Mouse (Mus musculus): Measurements from ENCODE around the gene 1110065P20Rik.

The 1110065P20Rik gene

DNA sequence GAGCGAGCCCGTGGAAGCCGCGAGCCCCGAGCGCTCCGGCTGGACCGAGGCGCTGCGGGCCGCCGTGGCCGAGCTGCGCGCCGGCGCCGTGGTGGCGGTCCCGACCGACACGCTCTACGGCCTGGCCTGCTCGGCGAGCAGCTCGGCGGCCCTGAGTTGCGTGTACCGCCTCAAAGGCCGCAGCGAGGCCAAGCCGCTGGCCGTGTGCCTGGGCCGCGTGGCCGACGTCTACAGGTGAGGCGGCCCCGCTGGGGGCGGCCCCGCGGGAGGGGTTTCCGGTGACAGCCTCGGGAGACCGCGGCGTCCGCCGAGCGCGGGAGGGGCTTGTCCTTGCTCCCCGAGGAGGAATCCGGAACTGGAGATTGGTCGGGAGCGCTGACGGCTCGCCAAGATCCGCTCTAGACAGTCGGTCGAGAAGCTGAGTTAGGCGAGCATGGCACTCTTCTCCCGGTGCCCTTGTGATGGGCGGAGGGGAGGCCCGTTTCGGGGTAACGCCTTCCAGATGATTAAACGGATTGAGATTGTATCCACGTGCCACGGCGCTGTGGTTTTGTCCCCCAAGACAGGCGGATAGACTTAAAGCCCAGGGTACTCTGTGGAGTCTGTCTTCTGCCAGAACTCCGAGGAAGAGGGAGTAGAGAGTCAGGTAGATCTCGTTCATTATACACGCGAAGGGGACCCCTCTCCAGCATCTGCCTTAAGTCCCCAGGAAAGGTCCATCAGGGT, at the start of gene 1110065P20Rik:
1110065P20Rik (minus strand) TSS at position 264 of the 726 bp plus-strand sequence.
- DNase-seq (ENCODE audit: low read depth, low spot score), result no peak

DNA sequence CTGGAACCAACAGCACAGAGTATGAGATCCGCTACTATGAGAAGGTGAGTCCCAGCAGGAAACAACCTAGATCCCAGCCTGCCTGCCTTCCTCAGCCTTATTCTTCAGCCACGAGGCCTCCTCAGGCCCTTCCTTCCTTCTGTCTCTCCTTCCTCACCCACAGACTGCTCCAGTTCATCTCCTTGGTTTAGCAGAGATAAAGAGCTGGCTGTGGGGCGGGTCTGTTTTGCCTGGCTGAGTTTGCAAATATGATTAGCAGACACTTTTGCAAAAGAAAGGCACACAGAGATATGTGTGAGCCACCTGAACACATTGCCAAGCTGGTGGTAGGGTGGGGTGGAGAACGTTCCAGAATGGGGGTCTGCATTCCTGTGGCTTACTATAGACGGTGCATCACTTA, 48.9 kb upstream of the 1110065P20Rik start:
- no peak for DNase-seq (ENCODE audit: low read depth, low spot score)

DNA sequence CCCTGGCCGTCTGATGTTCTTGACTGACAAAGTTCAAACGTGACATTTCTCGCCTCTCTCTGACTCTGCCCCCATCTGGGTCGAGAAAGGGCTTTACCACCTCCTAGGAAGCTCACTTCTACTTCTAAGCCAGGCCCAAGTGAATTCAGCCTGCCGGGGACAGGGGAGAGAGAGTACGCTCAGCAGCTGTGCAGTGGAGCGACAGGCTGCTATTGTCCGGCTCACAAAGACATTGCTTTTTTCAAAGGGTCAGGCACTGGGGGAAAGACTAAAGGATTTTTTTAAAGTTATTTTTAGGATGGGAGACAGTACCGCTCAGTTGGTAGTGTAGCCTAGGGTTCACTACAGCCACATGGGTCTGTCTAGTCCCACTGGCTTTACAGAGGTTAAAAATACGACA, 47.4 kb upstream of the 1110065P20Rik start:
- no peak for DNase-seq (ENCODE audit: low read depth, low spot score)

DNA sequence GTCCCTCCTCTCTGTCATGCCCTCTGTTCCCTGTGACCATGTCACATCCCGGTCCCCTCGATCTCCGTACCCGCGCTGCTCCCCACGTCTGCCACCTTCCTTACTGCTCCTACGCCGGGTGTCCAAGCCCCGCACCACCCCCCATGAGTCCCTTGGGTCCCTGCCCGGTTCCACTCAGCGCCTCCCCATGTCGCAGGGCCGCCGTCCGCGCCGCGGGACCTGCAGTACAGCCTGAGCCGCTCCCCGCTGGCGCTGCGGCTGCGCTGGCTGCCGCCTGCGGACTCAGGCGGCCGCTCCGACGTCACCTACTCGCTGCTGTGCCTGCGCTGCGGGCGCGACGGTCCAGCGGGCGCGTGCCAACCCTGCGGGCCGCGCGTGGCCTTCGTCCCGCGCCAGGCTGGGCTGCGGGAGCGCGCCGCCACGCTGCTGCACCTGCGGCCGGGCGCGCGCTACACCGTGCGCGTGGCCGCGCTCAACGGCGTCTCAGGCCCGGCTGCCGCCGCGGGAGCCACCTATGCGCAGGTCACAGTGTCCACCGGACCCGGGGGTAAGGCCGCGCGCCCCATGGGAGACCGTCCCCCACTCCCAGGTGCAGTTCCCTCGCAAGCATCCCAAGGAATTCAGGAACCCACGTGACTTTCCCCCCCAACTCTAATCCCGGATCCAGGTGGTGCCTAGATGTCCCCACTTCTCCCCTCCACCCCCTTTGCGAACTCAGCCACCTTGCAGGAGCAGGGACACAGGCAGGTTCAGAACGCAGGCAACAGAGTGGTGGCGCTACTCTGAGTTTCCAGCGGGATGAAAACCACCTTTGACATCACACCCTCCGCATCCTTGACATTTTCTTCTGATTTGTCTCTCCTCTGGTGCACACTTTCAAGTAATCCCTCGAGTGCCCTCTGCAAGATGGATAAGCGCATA, 43.8 kb upstream of the 1110065P20Rik start:
- DNase-seq (ENCODE audit: low read depth, low spot score), result no peak

DNA sequence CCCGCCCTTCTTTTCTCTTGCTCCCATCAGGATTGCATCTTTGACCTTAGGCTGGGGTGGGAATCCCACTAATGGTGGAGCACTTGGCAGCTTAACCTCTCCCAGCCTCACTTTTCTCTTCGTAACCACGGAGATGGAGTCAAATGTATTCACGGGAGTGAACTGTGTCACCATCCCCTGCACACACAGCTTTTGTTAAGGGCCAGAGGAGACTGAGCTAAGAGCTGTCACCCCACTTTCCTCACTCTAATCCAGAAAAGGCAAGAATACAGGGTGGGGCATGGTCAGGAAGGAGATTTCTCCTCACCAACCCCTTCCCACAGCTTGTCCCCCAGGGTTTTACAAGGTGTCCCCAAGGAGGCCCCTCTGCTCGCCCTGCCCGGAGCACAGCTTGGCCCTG, 42.8 kb upstream of the 1110065P20Rik start:
- DNase-seq (ENCODE audit: low read depth, low spot score), result no peak

DNA sequence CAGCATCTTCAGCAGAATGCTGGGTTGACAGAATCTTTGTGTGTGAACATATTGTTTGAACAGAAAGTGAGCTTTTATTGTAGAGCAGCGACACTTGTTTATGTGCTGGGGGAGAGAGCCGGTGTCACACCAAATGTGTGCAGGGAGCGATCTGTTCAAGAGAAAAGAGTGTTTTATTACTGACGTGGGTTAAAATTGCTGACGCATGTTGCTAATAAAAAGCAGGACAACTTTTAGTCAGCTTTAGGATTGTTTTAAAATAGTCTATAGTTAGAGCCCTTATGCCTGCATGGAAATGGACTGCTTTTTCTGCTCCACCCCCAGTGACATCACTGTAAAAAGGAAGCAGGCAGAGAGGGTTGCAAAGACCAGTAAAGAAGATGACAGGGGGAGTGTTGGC, 39.8 kb upstream of the 1110065P20Rik start:
- DNase-seq (ENCODE audit: low read depth, low spot score), result no peak

DNA sequence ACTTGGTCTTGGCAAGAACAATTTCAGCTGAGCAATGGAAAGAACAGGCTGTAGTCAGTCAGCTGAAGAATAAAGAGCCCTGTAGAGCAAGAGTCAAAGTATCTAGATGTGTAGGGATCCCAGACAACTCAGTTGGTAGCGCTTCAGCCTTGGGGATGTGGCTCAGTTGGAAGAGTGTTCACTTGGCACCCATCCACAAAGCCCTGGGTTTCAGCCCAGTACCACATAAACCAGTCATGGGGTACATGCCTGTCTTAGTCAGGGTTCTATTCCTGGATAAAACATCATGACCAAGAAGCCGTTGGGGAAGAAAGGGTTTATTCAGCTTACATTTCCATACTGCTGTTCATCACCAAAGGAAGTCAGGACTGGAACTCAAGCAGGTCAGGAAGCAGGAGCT, 38.9 kb upstream of the 1110065P20Rik start:
- DNase-seq (ENCODE audit: low read depth, low spot score), result no peak

DNA sequence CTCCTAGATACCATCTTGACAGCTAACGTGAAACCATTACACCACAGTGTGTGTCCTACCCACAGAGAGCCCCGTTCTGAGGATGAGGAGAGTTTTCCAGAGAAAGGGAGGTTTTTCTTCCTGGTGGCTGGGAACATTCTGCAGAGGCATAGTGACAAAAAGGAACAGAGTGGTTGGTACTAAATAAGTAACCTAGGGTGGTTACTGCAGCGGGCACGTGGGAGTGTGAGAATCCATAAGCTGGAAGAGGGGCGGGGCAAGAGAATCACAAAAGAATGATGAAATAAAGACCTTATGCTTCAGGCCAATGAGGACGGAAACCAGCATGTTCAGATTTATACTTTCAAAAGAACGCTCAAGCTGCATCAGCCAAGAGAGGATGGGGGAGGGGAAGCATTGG, 37.7 kb upstream of the 1110065P20Rik start:
- no peak for DNase-seq (ENCODE audit: low read depth, low spot score)

DNA sequence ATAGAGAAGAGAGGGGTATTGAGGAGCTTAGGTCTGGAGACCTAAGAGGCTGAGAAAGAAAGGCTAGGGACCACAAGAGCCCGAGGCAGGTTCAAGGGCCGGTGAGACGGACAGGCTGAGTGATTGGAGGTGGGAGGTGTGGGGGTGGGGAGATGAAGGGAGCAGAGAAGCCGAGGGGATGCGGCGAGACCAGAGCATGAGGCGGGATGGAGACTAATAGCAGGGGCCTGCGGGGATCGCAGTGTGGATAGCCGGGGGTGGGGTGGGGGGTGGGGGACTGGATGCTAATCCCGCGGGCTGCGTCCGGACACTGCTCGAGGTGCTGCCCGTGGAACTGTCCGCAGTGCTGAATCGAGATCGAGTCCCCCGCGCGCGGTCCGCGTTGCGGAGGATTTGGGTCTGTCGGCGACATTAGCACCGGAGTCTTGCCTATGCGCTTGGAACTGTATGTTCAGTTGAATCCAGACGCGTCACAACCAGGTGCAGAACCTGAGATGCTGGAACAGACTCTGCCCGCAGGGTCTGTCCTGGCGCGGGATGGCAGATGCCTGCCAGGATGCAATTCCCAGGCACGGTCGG, 31.2 kb upstream of the 1110065P20Rik start:
- DNase-seq (ENCODE audit: low read depth, low spot score), result peak; percentile 54

DNA sequence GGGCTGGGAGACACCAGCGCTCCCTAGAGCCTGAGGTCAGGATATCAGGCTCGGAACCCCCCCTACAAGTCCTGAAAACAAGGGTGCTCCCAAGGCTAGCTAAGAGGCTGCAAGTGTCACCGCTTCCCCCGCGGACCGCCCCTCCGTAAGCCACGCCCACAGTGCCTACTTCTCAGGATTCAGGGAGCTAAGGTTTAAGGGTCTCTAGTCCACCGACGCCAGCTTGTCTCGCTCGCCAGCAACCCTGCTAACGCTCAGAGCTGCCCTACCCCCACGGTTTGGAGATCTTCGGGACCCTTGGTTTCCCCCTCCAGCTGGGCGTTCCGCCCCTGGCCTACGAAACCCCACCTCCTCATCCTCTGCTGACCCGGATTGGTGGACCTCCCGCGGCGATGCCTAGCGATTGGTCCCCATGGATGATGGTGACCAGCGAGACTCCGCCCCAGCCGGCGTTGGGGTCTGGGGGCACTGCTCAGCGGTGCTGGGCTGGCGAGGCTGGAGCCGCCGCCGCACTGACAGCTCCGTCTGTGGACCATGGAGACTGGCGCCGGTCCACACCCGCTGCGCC, 30.4 kb upstream of the 1110065P20Rik start:
- DNase-seq (ENCODE audit: low read depth, low spot score), result peak; percentile 67

DNA sequence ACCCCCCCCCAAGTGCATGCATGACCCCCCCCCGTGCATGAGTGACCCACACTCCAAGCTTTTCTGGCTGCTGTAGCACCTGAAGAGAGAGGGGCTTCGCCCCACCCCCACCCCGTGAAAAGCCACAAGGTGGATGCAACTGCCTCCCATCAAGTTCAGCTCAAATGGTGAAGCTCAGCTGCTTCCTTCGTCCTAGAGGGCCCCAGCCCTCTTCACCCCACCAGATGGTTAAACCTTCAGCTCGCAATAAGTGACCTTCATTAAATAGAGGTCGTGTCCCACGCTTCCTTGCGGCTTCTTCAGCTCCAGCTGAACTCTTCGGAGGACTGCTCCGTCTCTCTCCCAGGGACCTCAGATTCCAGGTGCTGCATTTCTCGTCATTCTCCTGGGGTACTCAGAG, 29.6 kb upstream of the 1110065P20Rik start, which contains the start of gene Epha10:
Epha10 (plus strand) TSS at position 301 of the 400 bp plus-strand sequence.
- DNase-seq (ENCODE audit: low read depth, low spot score), result no peak

DNA sequence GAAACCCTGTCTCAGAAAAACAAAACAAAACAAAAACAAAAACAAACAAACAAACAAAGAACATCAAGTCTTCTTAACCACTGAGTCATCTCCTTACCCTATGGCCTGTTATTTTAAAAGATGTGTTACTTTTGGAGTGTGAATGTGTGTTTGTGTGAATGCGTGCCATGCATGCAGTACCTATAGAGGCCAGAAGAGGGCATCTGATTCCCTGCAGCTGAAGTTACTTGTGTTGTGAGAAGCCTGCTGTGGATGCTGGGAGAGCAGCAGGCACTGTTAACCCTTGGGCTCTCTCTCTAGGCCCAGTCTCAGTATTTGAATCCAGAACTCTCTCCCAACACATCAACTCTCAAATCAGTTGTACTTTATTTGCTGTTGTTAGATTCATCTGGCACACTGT, 21.7 kb upstream of the 1110065P20Rik start:
- DNase-seq (ENCODE audit: low read depth, low spot score), result no peak

DNA sequence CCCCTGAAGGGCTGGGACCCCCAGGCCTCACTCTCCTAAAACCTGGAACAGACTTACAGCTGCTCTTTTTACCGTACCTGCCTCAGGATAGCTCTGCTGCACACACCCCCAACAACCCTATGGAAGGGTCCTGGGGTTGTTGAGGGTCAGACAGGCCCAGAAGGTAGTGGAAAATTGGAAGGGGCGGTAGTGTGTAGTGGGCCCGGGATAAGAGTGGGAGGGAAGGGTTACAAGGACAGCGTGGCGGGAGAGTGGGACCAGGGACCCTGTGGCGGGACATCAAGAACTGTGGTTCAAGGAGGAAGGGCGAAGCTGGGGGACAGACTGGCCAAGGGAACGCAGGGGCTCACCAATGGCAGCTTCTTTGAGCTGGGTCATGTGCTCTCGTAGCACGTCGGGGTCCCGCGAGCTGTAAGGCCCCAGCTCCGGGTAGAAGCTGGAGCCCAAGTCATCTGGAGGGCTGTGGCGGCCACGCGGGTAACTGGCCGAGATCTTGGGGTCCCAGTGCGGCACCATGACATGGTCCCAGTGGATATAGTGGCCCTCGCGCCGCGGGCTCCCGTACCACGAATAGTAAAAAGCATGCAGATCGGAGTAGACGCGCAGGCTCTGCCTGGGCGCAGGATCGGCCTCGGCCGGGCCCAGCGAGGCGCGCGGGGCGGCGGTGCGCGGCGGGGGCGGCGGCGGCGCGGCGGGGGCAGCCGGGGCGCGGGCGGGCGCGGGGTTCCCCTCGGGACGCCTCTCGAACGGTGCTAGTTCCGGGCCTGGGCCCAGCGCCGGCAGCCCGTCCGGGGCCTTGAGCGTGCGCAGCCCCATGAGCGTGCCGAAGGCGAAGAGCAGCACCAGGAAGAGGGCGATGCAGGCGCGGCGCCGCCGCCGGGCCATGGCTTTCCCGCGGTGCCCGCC, 10.5 kb upstream of the 1110065P20Rik start, which contains the start of gene Maneal:
Maneal (minus strand) TSS at position 889 of the 906 bp plus-strand sequence.
- no peak for DNase-seq (ENCODE audit: low read depth, low spot score)

DNA sequence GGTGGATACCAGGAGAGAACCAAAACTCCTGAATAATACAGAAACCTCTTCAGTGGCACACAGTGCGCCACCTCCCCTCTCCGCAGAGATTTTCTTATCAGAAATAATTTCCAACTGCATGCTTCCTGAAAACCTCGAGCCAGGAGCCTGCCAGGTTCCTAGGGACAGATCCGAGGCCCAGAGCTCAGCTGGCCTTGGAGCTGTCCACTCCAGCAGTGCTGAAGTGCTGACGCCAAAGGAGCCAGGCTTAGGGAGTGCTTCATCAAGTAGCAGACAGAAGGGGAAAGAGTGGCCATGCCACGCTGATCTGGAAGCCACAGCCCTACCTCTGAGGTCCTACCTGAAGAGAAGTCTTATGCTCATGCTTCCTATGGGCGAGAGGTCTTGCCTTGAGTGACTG, 9.4 kb upstream of the 1110065P20Rik start:
- peak; percentile 89 for DNase-seq (ENCODE audit: low read depth, low spot score)

DNA sequence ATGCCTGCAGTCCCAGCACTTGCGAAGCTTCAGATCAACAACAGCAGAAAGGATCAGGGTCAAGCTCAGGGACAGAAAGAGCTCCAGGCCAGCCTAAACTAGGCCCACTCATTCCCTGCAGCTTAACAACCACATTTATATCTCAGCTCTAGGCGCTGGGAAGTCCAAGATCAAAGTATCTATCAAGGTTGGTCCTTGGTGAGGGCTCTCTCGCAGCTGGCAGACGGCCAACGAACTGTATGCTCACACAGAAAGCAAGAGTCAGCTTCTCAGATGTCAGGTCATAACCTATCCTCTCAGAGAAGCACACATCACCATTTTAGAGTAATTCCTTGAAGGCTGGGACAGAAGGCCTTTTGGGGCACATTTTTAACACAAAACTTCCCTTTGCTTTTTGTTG, 7.4 kb upstream of the 1110065P20Rik start:
- no peak for DNase-seq (ENCODE audit: low read depth, low spot score)

DNA sequence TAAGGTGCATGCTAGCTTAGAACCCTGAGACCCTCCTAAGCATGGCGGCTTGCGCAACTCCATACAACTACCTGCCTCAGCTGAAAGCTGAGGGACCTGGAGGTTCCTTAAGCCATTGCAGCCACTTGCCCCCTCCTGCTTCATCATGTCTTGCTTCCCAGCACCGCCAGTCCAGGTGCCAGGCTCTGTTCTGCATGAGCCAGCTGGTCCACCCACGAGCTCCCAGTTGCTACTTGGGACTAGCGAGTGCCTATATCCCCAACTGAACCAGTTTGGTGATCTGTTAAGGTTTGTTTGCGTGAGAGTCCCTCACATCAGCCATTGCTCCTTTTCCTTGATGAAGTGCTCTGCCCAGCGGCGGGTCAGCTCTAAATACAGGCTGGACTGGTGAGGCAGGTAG, 5.3 kb upstream of the 1110065P20Rik start:
- no peak for DNase-seq (ENCODE audit: low read depth, low spot score)

DNA sequence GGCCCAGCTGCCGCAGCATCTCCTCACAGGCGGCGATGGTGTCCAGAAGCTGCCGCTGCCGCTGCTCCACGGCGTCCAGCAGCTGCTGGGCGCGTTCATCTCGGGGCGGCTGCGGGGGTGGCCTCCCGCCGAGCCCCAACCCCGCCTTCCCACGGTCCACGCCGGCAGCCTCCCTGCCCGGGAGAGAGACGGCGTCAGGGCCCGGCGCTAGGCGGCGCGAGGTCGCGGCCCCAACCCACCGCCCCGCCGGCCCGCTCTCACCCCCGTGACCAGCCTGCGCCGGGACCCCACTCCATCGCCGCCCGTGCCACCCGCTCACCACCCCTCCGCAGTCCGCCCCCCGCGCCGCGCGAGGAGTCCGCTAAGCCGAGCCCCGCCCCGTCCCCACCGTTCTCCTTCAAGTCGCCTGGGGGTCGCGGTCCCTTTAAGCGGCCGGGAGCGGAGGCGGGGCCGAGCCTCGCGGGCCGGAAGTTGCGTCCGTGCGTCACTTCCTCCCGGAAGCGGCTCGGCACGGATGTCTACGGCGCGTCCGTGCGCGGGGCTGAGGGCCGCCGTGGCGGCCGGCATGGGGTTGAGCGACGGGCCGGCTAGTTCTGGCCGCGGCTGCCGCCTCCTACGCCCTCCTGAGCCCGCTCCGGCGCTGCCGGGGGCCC, 609 bp downstream of the 1110065P20Rik start, which contains the start of gene Yrdc:
Yrdc (plus strand) TSS at position 419 of the 653 bp plus-strand sequence.
- DNase-seq (ENCODE audit: low read depth, low spot score), result peak; percentile 92

DNA sequence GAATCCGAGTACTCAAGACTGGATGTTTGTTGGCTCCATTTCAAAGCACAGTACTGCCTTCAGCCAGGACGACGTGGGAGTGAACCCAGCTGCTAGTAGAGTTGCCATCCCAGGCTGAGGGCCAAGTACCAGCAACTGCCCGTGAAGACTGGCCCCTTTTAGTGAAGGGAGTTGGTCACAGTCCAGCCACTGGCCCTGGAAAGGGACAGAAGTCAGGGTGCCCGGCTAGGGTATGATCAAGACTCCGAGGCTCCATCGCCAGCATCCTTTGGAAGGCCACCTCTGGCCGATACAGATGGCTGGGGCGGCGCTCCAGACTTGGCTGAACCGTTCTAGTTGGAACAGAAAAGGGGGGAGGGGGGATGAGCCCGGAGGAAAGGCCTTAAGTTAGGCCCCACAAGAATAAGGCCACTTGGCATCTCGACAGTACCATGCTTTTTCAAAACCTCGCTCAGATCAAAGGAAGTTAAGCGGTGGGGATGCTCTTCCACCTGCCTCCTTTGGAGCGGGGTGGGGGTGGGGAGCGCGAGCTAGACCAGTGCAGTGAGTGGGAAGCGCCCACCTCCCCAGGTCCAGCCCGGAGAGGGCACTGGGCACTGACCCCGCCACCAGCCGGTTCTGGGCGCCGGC, 1.2 kb downstream of the 1110065P20Rik start:
- DNase-seq (ENCODE audit: low read depth, low spot score), result no peak

DNA sequence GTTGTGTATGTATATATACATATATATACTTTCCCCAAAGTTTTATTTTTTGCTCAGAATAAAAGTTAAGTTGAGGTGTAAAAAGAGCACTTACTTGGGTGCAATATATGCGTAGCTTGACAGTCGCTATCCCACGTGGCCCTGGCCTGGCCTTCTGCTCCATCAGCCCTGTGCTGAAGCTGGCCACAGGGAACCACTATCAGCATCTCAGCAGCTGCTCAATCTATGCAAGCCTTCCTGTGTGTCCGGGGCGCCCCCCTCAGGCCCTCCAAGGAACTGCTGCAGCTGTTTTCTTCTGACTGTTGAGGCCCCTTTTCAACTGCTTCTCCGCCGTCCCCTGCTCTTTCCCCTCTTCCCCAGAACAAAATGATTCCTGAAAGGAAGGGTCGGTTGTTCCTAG, 3.4 kb downstream of the 1110065P20Rik start:
- DNase-seq (ENCODE audit: low read depth, low spot score), result peak; percentile 61

DNA sequence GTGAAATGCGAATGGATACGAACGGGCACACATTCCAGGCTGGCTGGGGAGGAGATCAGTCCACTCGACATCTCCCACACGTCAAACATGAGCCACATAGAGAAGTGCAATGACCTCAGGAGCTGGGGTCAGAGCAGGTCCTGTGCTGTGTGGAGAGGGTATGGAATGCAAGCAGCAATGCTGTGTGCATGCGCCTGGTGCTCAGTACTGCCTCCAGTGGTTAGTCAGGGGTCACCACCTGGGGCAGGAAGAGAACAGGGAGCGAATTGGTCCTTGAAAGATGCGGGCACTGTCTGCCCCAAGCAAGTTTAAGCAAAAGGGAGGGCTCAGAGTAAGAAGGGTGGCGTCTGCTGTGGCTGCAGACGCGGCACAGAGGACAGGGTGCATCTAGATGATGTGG, 7.5 kb downstream of the 1110065P20Rik start:
- no peak for DNase-seq (ENCODE audit: low read depth, low spot score)
